Mouse (Mus musculus): ENCODE data around the gene Ldha. TPM values are rescaled to one million over a fixed set of nuclear protein-coding genes. Genes with fewer than 3 reads are reported as not detected.

Gene Ldha
- polyA plus RNA-seq, 1 experiment from 2014 or later = 1,950 TPM

DNA sequence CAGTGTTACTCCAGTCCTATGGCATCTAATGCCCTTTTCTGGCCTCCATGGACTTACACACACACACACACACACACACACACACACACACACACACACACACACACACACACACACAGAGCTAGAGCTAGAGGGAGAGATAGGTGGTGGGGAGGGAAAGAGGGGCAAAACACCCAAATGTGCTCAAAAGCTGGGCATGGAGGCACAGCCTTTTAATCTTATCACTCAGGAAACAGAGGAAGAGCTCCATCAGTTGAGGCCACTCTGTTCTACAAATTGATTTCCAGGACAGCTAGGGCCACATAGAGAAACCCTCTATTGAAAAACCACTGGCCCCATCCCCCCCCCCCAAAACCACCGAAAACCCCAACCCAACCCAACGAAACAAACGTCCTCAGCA, 42.0 kb downstream of the Ldha start:
- Histone ChIP-seq H3K4me3 (ENCODE audit: low read depth, low read length) (no peak overlapping the region), H3K4me2 (no peak overlapping the region), H3K27ac (ENCODE audit: low read depth) (no peak overlapping the region), H3K9me3 (ENCODE audit: low read depth, low read length) (no peaks in the 10 kb centered on the region), H3K4me1 (ENCODE audit: insufficient read depth) (no peaks in the 10 kb centered on the region), H3K27me3 (ENCODE audit: insufficient read depth, low read length) (no peaks in the 10 kb centered on the region), H3K9ac (no peak overlapping the region), H3K36me3 (ENCODE audit: insufficient read depth) (peaks cover 38% of the 10 kb centered on the region)
- no peak for TF ChIP-seq CTCF (IDR thresholded peaks at IDR 0.05; ENCODE audit: low read depth)
- DNase-seq (no peak), ATAC-seq (ENCODE audit: insufficient read depth) (no peak)
- 83% methylated on average over 3 of the region's 3 CpGs for WGBS

DNA sequence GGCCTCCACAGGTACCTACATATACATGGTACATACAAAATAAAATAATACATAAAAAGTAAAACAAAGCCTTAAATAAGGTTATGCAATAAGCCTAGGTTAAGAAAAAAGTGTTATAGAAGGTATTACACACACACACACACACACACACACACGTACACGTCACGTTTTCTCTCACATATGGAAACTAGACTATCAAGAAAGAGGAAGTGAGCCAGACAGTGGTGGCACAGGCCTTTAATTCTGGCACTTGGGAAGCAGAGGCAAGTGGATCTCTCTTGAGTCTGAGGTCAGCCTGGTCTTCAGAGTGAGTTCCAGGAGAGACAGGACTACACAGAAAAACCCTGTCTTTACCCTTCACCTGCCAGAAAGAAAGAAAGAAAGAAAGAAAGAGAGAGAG, 54.2 kb downstream of the Ldha start:
- no peak for DNase-seq
- Histone ChIP-seq H3K4me3 (ENCODE audit: low read depth, low read length) (no peak overlapping the region), H3K27ac (ENCODE audit: low read depth) (no peak overlapping the region), H3K9me3 (ENCODE audit: low read depth, low read length) (no peaks in the 10 kb centered on the region), H3K36me3 (ENCODE audit: insufficient read depth) (peaks cover 92% of the 10 kb centered on the region), H3K4me2 (no peak overlapping the region), H3K27me3 (ENCODE audit: insufficient read depth, low read length) (no peaks in the 10 kb centered on the region), H3K4me1 (ENCODE audit: insufficient read depth) (no peaks in the 10 kb centered on the region), H3K9ac (no peak overlapping the region)
- TF ChIP-seq CTCF (IDR thresholded peaks at IDR 0.05; ENCODE audit: low read depth) = no peak
- 82% methylated on average over 3 of the region's 3 CpGs for WGBS
- no peak for ATAC-seq (ENCODE audit: insufficient read depth)

DNA sequence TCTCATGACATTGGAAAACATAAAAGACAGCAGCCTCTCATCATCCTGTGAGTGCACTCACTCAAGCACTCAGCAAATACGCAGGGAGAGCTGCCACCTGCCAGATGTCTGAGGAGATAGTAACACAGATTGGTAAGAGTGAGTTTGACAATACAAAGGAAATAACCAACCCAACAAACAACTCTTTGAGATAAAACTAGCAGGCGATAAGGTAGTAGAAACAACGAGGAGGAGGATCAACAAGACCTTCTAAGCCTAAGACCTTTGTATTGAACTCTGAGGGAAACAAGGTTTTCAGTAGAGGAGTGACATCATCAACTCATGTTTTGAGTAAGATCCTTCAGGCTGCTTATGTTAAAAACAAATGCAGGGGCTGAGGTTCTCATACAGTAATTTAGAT, 58.1 kb downstream of the Ldha start:
- ATAC-seq (ENCODE audit: insufficient read depth) (no peak), DNase-seq (no peak)
- Histone ChIP-seq H3K9ac (no peak overlapping the region), H3K27me3 (ENCODE audit: insufficient read depth, low read length) (no peaks in the 10 kb centered on the region), H3K9me3 (ENCODE audit: low read depth, low read length) (no peaks in the 10 kb centered on the region), H3K4me3 (ENCODE audit: low read depth, low read length) (no peak overlapping the region), H3K27ac (ENCODE audit: low read depth) (no peak overlapping the region), H3K4me2 (no peak overlapping the region), H3K36me3 (ENCODE audit: insufficient read depth) (peaks cover 87% of the 10 kb centered on the region), H3K4me1 (ENCODE audit: insufficient read depth) (no peaks in the 10 kb centered on the region)
- 72% methylated on average over 3 of the region's 3 CpGs for WGBS
- no peak for TF ChIP-seq CTCF (IDR thresholded peaks at IDR 0.05; ENCODE audit: low read depth)

Other genes starting within 250 kb of the Ldha start
- gene Sergef, start 201.7 kb upstream of the Ldha start, polyA plus RNA-seq (2014; fragmentation: Nextera tagmentation; extraction: Ambion mirVana) = 10.6 and 12.7 TPM in 2 replicates
- gene Tph1, start 168.9 kb upstream of the Ldha start, polyA plus RNA-seq (2014; fragmentation: Nextera tagmentation; extraction: Ambion mirVana) = 0.54 TPM in 1 of 2 replicates, not detected in the other
- gene Saal1, start 130.8 kb upstream of the Ldha start, polyA plus RNA-seq (2014; fragmentation: Nextera tagmentation; extraction: Ambion mirVana) = 35.8 and 38.6 TPM in 2 replicates
- gene Saa3, start 125.8 kb upstream of the Ldha start, polyA plus RNA-seq (2014; fragmentation: Nextera tagmentation; extraction: Ambion mirVana) = 0.08 TPM in 1 of 2 replicates, not detected in the other
- gene Saa4, start 108.9 kb upstream of the Ldha start, polyA plus RNA-seq (2014; fragmentation: Nextera tagmentation; extraction: Ambion mirVana) = not detected in 2 replicates
- not detected in 2 replicates for gene Saa1, start 98.5 kb upstream of the Ldha start, polyA plus RNA-seq (2014; fragmentation: Nextera tagmentation; extraction: Ambion mirVana)
- not detected in 2 replicates for gene Saa2, start 89.7 kb upstream of the Ldha start, polyA plus RNA-seq (2014; fragmentation: Nextera tagmentation; extraction: Ambion mirVana)
- gene Hps5, start 45.4 kb upstream of the Ldha start, polyA plus RNA-seq (2014; fragmentation: Nextera tagmentation; extraction: Ambion mirVana) = 19.2 and 24.5 TPM in 2 replicates
- gene Gtf2h1, start 45.4 kb upstream of the Ldha start, polyA plus RNA-seq (2014; fragmentation: Nextera tagmentation; extraction: Ambion mirVana) = 41.7 and 47.1 TPM in 2 replicates
- 0.13 TPM in 1 of 2 replicates, not detected in the other for gene Ldhc, start 19.7 kb downstream of the Ldha start, polyA plus RNA-seq (2014; fragmentation: Nextera tagmentation; extraction: Ambion mirVana)
- gene Tsg101, start 78.5 kb downstream of the Ldha start, polyA plus RNA-seq (2014; fragmentation: Nextera tagmentation; extraction: Ambion mirVana) = 176 and 180 TPM in 2 replicates
- gene Uevld, start 117.1 kb downstream of the Ldha start, polyA plus RNA-seq (2014; fragmentation: Nextera tagmentation; extraction: Ambion mirVana) = 14.9 TPM in 2 replicates
- gene Gm9999, start 142.1 kb downstream of the Ldha start, polyA plus RNA-seq (2014; fragmentation: Nextera tagmentation; extraction: Ambion mirVana) = not detected in 2 replicates
- gene Spty2d1, start 166.9 kb downstream of the Ldha start, polyA plus RNA-seq (2014; fragmentation: Nextera tagmentation; extraction: Ambion mirVana) = 23.6 and 23.8 TPM in 2 replicates
- 31.9 and 32.1 TPM in 2 replicates for gene Tmem86a, start 209.1 kb downstream of the Ldha start, polyA plus RNA-seq (2014; fragmentation: Nextera tagmentation; extraction: Ambion mirVana)

Measured in lung, embryonic 14.5 days (tissue).